Mouse (Mus musculus) cerebellum, postnatal 14 days (tissue): ENCODE measurements around the gene Fxyd5.

Experiments used
- DNase-seq, 2 experiments: peaks; one replicate each; pipeline ENCODE4 v3.0.0; 2021; ENCODE audit warnings: mixed read lengths in 2 of 2

The Fxyd5 gene

GRCm38 (mm10) chr7:31059919-31060620 is 17.8 kb upstream of the Fxyd5 start:
- peak in 1 of 2 experiments; percentile 44 for DNase-seq

GRCm38 (mm10) chr7:31059108-31059507 is 16.8 kb upstream of the Fxyd5 start, which contains the start of gene Lgi4:
TSS of gene Lgi4 (plus strand) at chr7:31059342.
- peak; percentile 93 to 94 for DNase-seq

GRCm38 (mm10) chr7:31058211-31058610 is 15.9 kb upstream of the Fxyd5 start:
- DNase-seq, result no peak

- no peak for DNase-seq
Observed at GRCm38 (mm10) chr7:31057730-31058129, 15.4 kb upstream of the Fxyd5 start.

DNA sequence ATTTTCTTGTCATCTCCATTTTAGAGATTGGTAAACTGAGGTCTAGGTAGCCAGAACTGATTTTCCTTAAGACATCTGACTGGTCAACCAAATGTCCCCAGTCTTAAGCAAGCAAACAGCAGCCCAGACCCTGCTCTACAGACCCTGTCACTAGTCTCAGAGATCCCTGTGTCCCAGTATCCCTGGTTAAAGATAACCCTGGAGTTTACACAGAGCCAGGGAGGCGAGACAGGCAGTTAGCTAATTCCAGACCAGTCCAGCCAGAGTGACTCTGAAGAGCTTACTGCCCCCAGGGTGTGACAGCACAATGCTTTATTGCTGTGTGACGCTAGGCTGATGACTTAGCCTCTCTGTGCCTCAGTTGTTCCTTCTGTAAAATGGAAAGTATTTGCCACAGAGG is 14.8 kb upstream of the Fxyd5 start, which contains the start of gene Fxyd1:
Gene Fxyd1, minus strand, starts transcription at position 129 of the 400 bp plus-strand sequence.
- no peak for DNase-seq

GRCm38 (mm10) chr7:31056448-31056847 is 14.2 kb upstream of the Fxyd5 start:
- no peak for DNase-seq

GRCm38 (mm10) chr7:31055883-31056282 is 13.6 kb upstream of the Fxyd5 start:
- DNase-seq, result no peak

GRCm38 (mm10) chr7:31055354-31055824 is 13.1 kb upstream of the Fxyd5 start:
- DNase-seq, result peak; percentile 60 to 61

GRCm38 (mm10) chr7:31054661-31055320 is 12.5 kb upstream of the Fxyd5 start:
- DNase-seq, result peak in 1 of 2 experiments; percentile 21

DNA sequence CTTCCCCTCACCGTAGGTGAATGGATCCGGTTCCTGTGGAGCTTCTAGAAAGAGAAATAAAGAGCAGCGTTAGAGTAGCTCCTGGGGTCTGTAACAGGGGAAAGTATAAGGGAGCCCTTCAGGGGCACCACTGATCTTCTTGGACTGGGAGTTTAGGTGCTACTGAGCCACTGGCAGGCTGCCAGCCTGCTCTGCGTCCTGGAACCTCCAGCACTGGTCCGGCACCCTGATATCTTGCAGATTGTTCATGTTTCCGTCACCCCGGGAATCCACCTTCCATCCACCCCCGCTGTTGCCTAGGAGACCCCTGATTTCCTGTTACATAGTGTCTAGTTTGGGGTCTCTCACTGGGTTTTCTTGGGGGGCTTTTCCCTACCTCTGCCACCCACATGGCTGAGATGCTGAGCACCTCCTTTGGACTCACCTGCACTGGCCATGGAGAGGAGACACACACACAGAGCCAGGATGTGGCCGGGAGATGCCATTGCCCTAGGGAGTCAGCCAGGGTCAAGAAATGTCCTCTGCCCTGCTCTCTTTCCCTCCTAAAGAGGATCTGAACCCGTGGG is 11.7 kb upstream of the Fxyd5 start:
- peak; percentile 57 to 66 for DNase-seq

DNA sequence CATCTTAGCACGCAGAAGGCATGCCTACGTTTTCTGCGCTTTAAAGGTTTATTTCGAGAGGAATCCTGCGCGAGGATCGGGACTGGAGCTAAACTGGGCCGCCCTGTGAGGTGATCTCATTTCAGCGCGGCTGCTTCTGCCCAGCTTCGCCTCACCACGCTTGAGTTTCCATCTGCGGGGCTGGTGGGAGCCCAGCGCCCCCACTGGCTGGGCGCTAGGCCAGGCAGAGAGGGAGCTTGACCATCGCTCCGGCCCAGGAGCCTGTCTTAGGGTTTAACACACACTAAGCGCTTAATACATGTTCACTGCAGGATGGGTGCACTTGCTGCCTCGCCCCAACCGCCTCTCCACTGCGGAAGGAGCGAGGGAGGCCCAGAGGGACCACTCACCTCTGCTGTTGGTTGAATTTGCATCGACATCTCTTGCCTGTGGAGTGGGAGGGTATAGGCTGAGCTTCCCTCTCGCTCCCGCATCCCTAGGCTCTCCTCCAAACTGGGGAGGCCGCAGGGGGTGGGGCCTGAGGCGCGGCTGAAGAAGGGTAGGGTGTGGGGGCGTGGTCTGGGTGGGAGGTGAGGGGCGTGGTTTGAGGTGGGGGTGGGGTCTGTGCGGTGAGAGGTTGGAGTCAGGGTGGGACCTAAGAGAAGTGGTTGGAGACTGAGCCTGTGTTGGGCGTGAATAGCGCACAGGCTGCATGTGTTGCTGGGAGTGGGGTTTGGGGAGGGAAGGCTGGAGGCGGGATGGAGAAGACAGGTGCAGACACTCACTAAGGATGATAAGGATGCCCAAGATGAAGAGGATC is 10.6 kb upstream of the Fxyd5 start:
- DNase-seq, result peak; percentile 91 to 94

DNA sequence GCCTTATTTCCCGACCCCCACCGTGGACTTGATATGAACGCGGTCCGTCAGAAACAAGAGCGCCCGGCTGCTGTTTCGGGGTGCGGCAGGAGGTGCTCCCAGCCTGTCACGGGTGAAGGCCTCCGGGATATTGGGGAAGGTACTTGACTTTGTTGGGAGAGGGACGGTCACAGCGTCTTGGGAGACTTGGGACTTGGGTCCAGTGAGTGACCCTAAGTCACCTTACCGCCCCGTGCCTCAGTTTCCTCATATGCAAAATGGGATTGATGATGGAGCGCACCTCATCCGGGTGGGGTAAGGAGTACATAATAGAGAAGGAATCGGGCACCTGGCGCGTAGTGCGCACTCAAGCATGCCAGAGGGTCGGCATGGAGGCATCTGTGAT is 10.0 kb upstream of the Fxyd5 start:
- DNase-seq, result peak in 1 of 2 experiments; percentile 38

DNA sequence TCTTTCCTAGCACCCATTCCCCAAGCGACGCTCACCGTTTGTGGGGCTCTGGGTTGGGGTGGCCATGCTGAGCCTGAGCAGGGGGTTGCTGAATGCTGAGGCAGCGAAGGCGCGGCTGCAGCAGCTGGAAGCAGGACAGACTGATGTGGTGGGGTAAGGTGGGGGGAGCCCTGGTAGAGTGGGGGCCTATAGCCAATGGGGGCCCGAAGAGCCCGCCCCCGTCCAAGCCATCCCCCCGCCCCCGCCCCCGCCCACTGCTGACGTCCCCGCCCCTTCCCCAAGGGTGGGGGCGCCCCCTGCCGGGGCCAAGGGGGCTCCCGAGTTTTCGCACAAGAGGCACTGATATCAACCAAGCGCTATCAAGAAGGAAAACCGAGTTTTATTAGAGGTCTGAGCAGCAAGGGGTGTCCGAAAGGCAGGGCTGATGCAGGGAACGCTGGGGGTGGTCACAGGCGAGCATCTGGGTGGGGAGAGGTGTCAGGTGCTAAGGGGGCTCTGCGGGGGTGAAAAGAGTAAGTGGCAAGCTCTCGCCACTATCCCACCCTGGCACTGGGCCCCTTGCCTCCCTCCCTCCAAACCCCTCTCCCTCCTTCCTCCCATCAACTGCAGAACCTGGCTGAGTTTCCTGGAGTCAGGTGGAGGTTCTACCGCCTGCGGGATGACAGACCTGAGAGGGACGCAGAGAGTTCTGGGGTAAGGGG is 9.2 kb upstream of the Fxyd5 start, which contains the start of gene Fxyd7:
Gene Fxyd7, minus strand, starts transcription at position 147 of the 701 bp plus-strand sequence.
- peak; percentile 77 to 80 for DNase-seq

- DNase-seq, result peak; percentile 72 to 74
Observed at GRCm38 (mm10) chr7:31050921-31051320, 8.6 kb upstream of the Fxyd5 start.

GRCm38 (mm10) chr7:31050487-31050886 is 8.2 kb upstream of the Fxyd5 start:
- peak; percentile 46 to 54 for DNase-seq

DNA sequence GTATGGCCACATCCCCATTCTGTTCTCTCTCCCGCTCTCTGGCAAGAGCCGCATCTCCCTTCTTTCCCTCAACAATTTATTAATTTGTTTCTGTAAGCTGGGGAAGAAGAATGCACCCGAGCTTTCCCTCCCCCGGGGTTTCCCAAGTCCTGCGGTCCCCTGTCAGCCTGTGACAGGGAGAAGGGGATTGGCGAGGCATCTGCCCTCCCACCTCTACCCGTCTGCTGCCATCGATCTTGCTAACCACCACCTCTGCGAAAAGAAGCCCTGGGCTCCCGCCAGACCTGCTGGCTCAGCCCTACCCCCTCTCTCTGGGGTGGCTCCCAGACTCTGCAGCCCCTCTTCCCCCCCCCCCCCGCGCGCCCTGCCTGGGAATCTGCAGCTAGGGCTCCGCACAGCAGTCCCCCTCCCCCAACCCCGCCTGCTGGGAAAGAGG is 7.6 kb upstream of the Fxyd5 start:
- DNase-seq, result peak; percentile 75 to 76

- DNase-seq, result peak; percentile 87 to 90
Observed at GRCm38 (mm10) chr7:31049135-31049845, 7.0 kb upstream of the Fxyd5 start.

DNA sequence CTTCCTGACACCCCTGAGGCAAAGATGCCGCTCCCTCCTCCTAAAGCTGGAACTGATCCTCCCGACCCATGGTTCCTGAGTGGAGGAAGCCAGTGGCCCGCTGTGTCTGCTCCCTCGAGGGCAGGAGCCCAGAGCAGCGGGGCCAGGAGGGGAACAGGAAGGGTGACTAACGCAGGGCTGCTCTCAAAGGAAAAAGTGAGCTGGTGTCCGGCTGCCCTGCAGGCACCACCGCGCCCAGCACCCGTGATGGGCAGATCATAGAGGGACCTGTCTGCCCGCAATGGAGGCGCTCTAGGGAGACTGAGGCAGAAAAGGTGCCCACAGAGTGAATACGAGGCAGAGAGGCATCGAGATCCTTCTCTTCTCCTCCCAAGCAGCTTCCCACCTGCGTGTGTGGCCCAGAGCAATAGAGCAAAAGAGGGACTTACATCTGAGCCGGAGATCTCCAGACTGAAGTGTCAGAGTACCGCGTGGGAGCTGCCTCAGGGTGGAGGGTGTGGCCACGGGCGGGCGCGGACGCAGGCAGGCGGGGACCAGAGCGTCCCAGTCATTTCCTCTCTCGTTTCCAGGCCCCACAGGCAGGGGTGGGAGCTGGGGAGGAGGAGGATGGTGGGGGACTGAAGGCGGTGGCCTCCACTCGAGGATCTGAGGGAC is 492 bp downstream of the Fxyd5 start:
- DNase-seq, result no peak

- no peak for DNase-seq
Observed at GRCm38 (mm10) chr7:31041023-31041407, 1.3 kb downstream of the Fxyd5 start.

GRCm38 (mm10) chr7:31040281-31041022 is 1.8 kb downstream of the Fxyd5 start:
- DNase-seq, result no peak
